Mouse (Mus musculus) spleen, postnatal 10 days (tissue): ENCODE measurements around the gene Trim26.
"Not testable (repeated sequence)": the region's sequence is repeated elsewhere in the genome, so short reads cannot be mapped to it uniquely, and the experiment has no call there.

ENCODE experiments used
- DNase-seq, 2 experiments: peaks; one replicate each; pipeline ENCODE4 v3.0.0; 2021 to 2022; ENCODE audit warnings: low spot score in 2 of 2

Trim26 gene

GRCm38 (mm10) chr17:36851627-36852026, 14.7 kb downstream of the Trim26 start:
- no peak for DNase-seq

GRCm38 (mm10) chr17:36855484-36855883, 18.6 kb downstream of the Trim26 start:
- no peak for DNase-seq

- no peak for DNase-seq
These were observed 19.3 kb downstream of the Trim26 start for GRCm38 (mm10) chr17:36856236-36856635.

- DNase-seq = no peak
These were observed 21.2 kb downstream of the Trim26 start for GRCm38 (mm10) chr17:36858181-36858580.

- no peak for DNase-seq
These were observed 24.7 kb downstream of the Trim26 start for GRCm38 (mm10) chr17:36861680-36862079.

GRCm38 (mm10) chr17:36866719-36867527, 30.0 kb downstream of the Trim26 start, which contains the start of gene Trim15:
Gene Trim15, minus strand, starts transcription at chr17:36867210.
- peak; percentile 50 to 63 for DNase-seq

GRCm38 (mm10) chr17:36868836-36869235, 31.9 kb downstream of the Trim26 start:
- DNase-seq = peak; percentile 38 to 53

GRCm38 (mm10) chr17:36869284-36869954, 32.5 kb downstream of the Trim26 start, which contains the start of gene Trim10:
Gene Trim10, plus strand, starts transcription at chr17:36869574.
- peak; percentile 78 to 86 for DNase-seq

GRCm38 (mm10) chr17:36869955-36870810, 33.2 kb downstream of the Trim26 start:
- peak; percentile 87 to 88 for DNase-seq

GRCm38 (mm10) chr17:36874636-36875035, 37.7 kb downstream of the Trim26 start:
- DNase-seq = no peak

- no peak for DNase-seq
These were observed 46.4 kb downstream of the Trim26 start for GRCm38 (mm10) chr17:36883350-36883749.

GRCm38 (mm10) chr17:36885132-36885790, 48.3 kb downstream of the Trim26 start:
- DNase-seq = no peak

- DNase-seq = no peak
These were observed 53.4 kb downstream of the Trim26 start, which contains the start of gene Trim40 for GRCm38 (mm10) chr17:36890073-36890903. Gene Trim40, minus strand, starts transcription at chr17:36890123.

GRCm38 (mm10) chr17:36891496-36891895, 54.6 kb downstream of the Trim26 start:
- DNase-seq = not testable (repeated sequence)

- DNase-seq = peak in 1 of 2 experiments; percentile 63
These were observed 55.4 kb downstream of the Trim26 start for GRCm38 (mm10) chr17:36892362-36892761.

- DNase-seq = no peak
These were observed 56.5 kb downstream of the Trim26 start for GRCm38 (mm10) chr17:36893387-36893786.

- DNase-seq = peak in 1 of 2 experiments; percentile 54
These were observed 59.6 kb downstream of the Trim26 start for GRCm38 (mm10) chr17:36896583-36896982.

- DNase-seq = no peak
These were observed 60.1 kb downstream of the Trim26 start for GRCm38 (mm10) chr17:36897065-36897464.

- DNase-seq = no peak
These were observed 60.7 kb downstream of the Trim26 start, which contains the start of gene Trim31 for GRCm38 (mm10) chr17:36897552-36898205. Gene Trim31, plus strand, starts transcription at chr17:36898118.

GRCm38 (mm10) chr17:36899376-36899775, 62.4 kb downstream of the Trim26 start:
- DNase-seq = no peak
